Mouse (Mus musculus): ENCODE measurements around the gene Btbd7. TPM values are rescaled to one million over a fixed set of nuclear protein-coding genes. Genes with fewer than 3 reads are reported as not detected.
A peak's percentile ranks its signal among the peaks of the same experiment; 100 is the strongest.

Btbd7 gene
- polyA plus RNA-seq, 1 experiment from 2014 or later, result 9.0 TPM

DNA sequence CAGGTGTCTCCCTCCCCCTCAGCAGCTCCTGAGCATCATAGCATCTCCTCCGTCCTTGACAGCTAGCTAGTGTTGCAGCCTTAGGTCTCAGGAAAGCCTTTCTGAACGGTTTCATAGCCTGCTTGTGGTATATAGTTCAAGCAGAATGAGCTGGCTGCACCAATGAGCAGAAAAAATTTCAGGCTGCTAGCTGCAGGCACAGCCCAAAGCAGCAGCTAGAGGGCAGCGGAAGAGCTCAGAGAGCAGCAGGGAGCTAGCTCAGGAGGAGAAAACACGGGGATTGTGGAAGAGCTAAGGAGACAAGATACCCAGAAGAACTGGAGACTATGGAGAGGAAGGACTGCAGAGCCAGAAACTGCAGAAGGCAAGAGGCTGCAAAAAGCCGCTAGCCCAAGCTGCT lies 7.5 kb upstream of the Btbd7 start:
- ATAC-seq (ENCODE audit: low FRiP score, low TSS enrichment) (no peak), DNase-seq (ENCODE audit: low spot score) (peak; percentile 28)
- 13% methylated on average over 5 of the region's 5 CpGs for WGBS

DNA sequence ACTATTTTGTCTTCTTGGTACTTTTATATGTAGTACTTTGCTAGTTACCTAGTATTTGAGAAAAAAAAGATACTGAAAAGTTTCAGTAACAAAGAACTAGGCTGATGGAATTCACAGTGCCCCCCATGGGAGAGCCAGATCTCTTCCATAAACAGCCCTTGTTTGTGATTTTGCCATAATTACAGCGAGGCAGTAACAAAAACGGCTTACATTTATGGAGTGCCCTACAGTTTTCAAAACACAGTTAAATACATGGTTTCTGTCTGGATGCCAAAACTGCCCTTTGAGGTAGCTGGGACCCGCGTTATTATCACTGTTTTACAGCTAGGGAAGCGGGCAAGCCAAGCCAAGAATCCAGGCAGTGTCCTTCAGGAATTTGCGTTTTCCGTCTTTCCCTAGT lies 630 bp upstream of the Btbd7 start:
- Histone ChIP-seq H3K36me3 (ENCODE audit: control insufficient read depth, insufficient read depth, low read length) (no peaks in the 10 kb centered on the region), H3K9ac (ENCODE audit: low read length) (peak overlapping the region; percentile 57), H3K27ac (replicated peaks) (peak overlapping the region; percentile 99), H3K4me3 (ENCODE audit: low read depth, low read length) (peak overlapping the region; percentile 96), H3K27me3 (ENCODE audit: control insufficient read depth, insufficient read depth, low read length) (no peaks in the 10 kb centered on the region), H3K4me2 (replicated peaks; ENCODE audit: low read depth) (peak overlapping the region; percentile 65), H3K4me1 (replicated peaks; ENCODE audit: control insufficient read depth, insufficient read depth) (peaks cover 5% of the 10 kb centered on the region; the same call in 1 of the 2 replicates), H3K9me3 (ENCODE audit: control insufficient read depth, low read length) (no peaks in the 10 kb centered on the region)
- ATAC-seq (ENCODE audit: low FRiP score, low TSS enrichment), result no peak
- DNase-seq (ENCODE audit: low spot score), result no peak
- TF ChIP-seq EP300 (optimal IDR thresholded peaks at IDR 0.05), result no peak
- 0 out of 2 replicates have a peak, but pooled peaks have one; percentile 15 for TF ChIP-seq CTCF (IDR thresholded peaks at IDR 0.05; ENCODE audit: low read depth)
- 20% methylated on average over 7 of the region's 7 CpGs for WGBS

More for the DNA sequence above, 7.5 kb upstream of the Btbd7 start:
- no peak overlapping the region for H3K27ac ChIP-seq (replicated peaks)
- H3K4me1 ChIP-seq (replicated peaks; ENCODE audit: control insufficient read depth, insufficient read depth), result no peaks in the 10 kb centered on the region
- H3K9me3 ChIP-seq (ENCODE audit: control insufficient read depth, low read length), result no peaks in the 10 kb centered on the region
- no peak overlapping the region for H3K9ac ChIP-seq (ENCODE audit: low read length)
- no peak overlapping the region for H3K4me2 ChIP-seq (replicated peaks; ENCODE audit: low read depth)
- no peaks in the 10 kb centered on the region for H3K27me3 ChIP-seq (ENCODE audit: control insufficient read depth, insufficient read depth, low read length)
- TF ChIP-seq CTCF (IDR thresholded peaks at IDR 0.05; ENCODE audit: low read depth) (peak; percentile 84), EP300 (optimal IDR thresholded peaks at IDR 0.05) (no peak)
- no peak overlapping the region for H3K4me3 ChIP-seq (ENCODE audit: low read depth, low read length)
- no peaks in the 10 kb centered on the region for H3K36me3 ChIP-seq (ENCODE audit: control insufficient read depth, insufficient read depth, low read length)

DNA sequence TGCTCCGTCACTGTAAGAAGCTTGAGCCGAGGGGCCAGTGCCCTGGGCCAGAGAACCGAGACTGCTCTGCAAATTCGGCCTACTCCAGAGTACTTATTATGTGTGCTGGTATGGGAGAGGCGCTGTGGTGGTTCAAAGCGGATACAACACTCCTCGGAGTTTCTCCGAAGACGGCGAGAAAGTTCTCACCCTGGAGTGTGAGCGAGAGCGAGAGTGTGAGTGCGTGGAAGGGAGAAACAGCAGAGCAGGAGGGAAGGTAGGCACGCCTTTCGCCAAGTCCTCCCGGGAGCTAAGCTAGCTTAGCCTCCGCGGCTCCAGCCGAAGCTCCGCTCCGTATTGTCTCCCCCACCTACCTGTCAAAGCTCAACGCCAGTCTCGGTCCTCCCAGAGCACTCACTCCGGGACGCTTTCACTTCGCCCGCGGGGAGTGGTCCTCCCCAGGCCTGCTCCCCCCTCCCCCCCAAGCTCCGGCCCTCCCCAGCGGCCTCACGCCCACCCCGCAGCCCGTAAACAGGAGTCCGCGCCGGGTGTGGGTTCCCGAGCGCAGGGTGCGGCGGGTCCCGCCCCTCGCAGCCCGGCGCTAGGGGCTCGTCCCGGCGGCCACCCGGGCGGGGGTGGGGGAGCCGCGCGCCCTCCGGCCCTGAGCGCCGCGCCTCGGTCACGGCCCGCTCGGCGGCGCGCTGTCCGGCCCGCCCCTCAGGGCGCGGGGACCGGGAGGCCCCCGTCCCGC lies 805 bp downstream of the Btbd7 start:
- DNase-seq (ENCODE audit: low spot score), result peak; percentile 69
- peak overlapping the region; percentile 96 for H3K4me3 ChIP-seq (ENCODE audit: low read depth, low read length)
- H3K9me3 ChIP-seq (ENCODE audit: control insufficient read depth, low read length), result no peaks in the 10 kb centered on the region
- peak overlapping the region; percentile 93 for H3K9ac ChIP-seq (ENCODE audit: low read length)
- WGBS, result under 1% methylated on average over 61 of the region's 70 CpGs
- peak; percentile 73 for ATAC-seq (ENCODE audit: low FRiP score, low TSS enrichment)
- H3K4me1 ChIP-seq (replicated peaks; ENCODE audit: control insufficient read depth, insufficient read depth), result peaks cover 5% of the 10 kb centered on the region; the same call in 1 of the 2 replicates
- no peaks in the 10 kb centered on the region for H3K27me3 ChIP-seq (ENCODE audit: control insufficient read depth, insufficient read depth, low read length)
- peak overlapping the region; percentile 99 for H3K27ac ChIP-seq (replicated peaks)
- peak overlapping the region; percentile 57 for H3K4me2 ChIP-seq (replicated peaks; ENCODE audit: low read depth)
- H3K36me3 ChIP-seq (ENCODE audit: control insufficient read depth, insufficient read depth, low read length), result no peaks in the 10 kb centered on the region
- TF ChIP-seq CTCF (IDR thresholded peaks at IDR 0.05; ENCODE audit: low read depth), result no peak
- no peak for TF ChIP-seq EP300 (optimal IDR thresholded peaks at IDR 0.05)

DNA sequence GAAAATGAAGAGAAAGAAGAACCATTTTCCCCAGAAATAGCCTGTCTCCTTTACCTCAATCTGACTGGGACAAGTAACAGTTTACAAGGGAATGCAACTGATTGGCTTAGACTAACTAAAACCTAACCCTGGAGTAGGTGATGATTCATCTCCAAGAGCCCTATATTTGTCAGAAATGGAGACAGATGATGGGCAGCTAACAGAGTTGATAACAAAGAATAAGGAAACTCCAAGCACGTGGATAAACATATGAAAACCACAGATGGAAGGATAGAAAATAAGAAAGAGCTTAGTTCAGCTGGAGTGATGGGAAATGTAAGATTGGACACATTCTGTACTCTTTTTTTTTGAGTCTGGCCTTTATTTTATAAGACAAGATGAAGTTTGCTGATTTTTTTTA lies 7.7 kb downstream of the Btbd7 start:
- H3K9me3 ChIP-seq (ENCODE audit: control insufficient read depth, low read length), result no peaks in the 10 kb centered on the region
- H3K27me3 ChIP-seq (ENCODE audit: control insufficient read depth, insufficient read depth, low read length), result no peaks in the 10 kb centered on the region
- H3K4me3 ChIP-seq (ENCODE audit: low read depth, low read length), result no peak overlapping the region
- no peak overlapping the region for H3K27ac ChIP-seq (replicated peaks)
- H3K4me2 ChIP-seq (replicated peaks; ENCODE audit: low read depth), result no peak overlapping the region
- no peak for DNase-seq (ENCODE audit: low spot score)
- no peaks in the 10 kb centered on the region for H3K36me3 ChIP-seq (ENCODE audit: control insufficient read depth, insufficient read depth, low read length)
- WGBS, result 46% methylated on average over 1 of the region's 1 CpGs
- H3K4me1 ChIP-seq (replicated peaks; ENCODE audit: control insufficient read depth, insufficient read depth), result no peaks in the 10 kb centered on the region
- ATAC-seq (ENCODE audit: low FRiP score, low TSS enrichment), result no peak
- TF ChIP-seq EP300 (optimal IDR thresholded peaks at IDR 0.05), result no peak
- TF ChIP-seq CTCF (IDR thresholded peaks at IDR 0.05; ENCODE audit: low read depth), result no peak
- no peak overlapping the region for H3K9ac ChIP-seq (ENCODE audit: low read length)

DNA sequence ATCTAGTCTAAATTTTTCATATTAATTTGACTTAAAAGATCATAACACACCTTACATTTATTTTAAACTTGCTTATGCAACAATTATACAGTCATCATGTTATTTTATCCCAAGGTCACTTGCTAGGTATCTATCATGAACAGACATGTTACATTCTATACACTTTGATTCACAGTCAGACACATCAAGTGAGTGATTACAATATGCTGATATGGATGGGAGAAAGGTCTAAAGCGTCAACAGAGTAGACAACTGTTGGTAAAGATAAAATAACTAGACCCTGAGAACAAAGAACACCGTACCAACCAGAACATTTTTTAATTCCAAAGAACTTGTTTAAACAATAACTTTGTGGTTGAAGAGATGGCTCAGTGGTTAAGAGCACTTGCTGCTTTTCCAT lies 8.5 kb downstream of the Btbd7 start:
- ATAC-seq (ENCODE audit: low FRiP score, low TSS enrichment), result no peak
- no peak overlapping the region for H3K27ac ChIP-seq (replicated peaks)
- H3K36me3 ChIP-seq (ENCODE audit: control insufficient read depth, insufficient read depth, low read length), result no peaks in the 10 kb centered on the region
- 63% methylated on average over 2 of the region's 2 CpGs for WGBS
- DNase-seq (ENCODE audit: low spot score), result no peak
- no peak overlapping the region for H3K9ac ChIP-seq (ENCODE audit: low read length)
- no peaks in the 10 kb centered on the region for H3K27me3 ChIP-seq (ENCODE audit: control insufficient read depth, insufficient read depth, low read length)
- H3K4me2 ChIP-seq (replicated peaks; ENCODE audit: low read depth), result no peak overlapping the region
- no peak for TF ChIP-seq CTCF (IDR thresholded peaks at IDR 0.05; ENCODE audit: low read depth)
- TF ChIP-seq EP300 (optimal IDR thresholded peaks at IDR 0.05), result no peak
- no peak overlapping the region for H3K4me3 ChIP-seq (ENCODE audit: low read depth, low read length)
- H3K9me3 ChIP-seq (ENCODE audit: control insufficient read depth, low read length), result no peaks in the 10 kb centered on the region
- H3K4me1 ChIP-seq (replicated peaks; ENCODE audit: control insufficient read depth, insufficient read depth), result no peaks in the 10 kb centered on the region

DNA sequence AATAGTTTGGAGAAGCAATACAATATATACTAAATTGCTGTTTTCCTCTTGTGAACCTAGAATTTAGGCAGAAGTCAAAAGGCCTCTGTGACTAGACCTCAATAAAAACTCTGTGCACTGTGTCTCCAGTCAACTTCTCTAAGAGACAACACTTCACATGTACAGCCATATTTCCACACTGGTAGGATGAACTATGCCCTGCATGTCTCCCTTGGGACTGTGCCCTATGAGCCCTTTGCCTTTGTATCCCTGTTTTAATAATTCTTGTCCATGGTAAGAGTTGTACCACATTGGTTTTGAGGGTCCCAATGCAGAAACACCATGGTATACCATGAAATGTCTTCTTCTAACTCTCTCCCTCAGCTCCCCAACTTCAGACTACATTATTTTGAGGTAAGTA lies 17.5 kb downstream of the Btbd7 start:
- Histone ChIP-seq H3K9ac (ENCODE audit: low read length) (no peak overlapping the region), H3K27ac (replicated peaks) (no peak overlapping the region), H3K9me3 (ENCODE audit: control insufficient read depth, low read length) (no peaks in the 10 kb centered on the region), H3K27me3 (ENCODE audit: control insufficient read depth, insufficient read depth, low read length) (no peaks in the 10 kb centered on the region), H3K4me1 (replicated peaks; ENCODE audit: control insufficient read depth, insufficient read depth) (no peaks in the 10 kb centered on the region), H3K4me3 (ENCODE audit: low read depth, low read length) (no peak overlapping the region), H3K36me3 (ENCODE audit: control insufficient read depth, insufficient read depth, low read length) (no peaks in the 10 kb centered on the region), H3K4me2 (replicated peaks; ENCODE audit: low read depth) (no peak overlapping the region)
- no peak for DNase-seq (ENCODE audit: low spot score)
- no peak for ATAC-seq (ENCODE audit: low FRiP score, low TSS enrichment)
- TF ChIP-seq EP300 (optimal IDR thresholded peaks at IDR 0.05) (no peak), CTCF (IDR thresholded peaks at IDR 0.05; ENCODE audit: low read depth) (no peak)
